Mouse (Mus musculus): Measurements from ENCODE around the gene Slit3.

Slit3 gene

DNA sequence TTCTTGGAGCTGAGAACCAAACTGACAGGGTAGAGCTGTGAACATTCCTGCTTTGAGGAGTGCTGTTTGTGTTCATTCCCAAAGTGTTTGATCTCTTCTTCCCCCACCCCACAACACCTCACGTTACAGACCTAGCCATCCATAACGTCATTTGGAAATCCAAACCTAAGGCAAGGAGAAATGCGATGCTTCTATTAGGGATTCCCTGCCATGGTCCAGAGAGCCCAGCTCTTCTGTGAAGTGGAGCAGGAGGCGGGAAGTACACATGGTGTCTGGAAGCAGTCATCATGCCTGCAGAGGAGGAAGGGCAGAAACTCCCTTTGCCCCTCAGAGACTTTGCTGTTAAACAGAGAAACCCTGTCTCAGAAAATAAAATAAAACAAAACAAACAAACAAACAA is 555.7 kb downstream of the Slit3 start:
- DNase-seq (ENCODE audit: low read depth, low spot score) = no peak

DNA sequence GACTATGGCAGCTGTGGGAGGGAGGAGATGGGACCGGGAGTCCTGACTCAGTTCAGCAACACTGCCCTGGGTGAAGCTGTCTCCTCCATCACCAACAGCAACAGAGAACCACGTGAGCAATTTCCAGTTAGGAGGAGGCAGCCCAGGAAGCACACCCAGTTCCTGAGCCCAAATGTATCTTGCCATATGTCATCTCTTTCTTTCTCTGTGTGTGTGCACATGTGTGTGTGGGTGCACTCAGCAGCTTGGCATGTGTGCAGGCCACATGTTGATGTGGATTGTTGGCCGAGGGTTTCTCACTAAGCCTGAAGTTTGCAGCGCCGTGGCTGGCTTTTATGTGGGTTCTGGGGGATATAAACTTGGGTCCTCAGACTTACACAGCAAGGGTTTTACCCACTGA is 559.0 kb downstream of the Slit3 start:
- no peak for DNase-seq (ENCODE audit: low read depth, low spot score)

DNA sequence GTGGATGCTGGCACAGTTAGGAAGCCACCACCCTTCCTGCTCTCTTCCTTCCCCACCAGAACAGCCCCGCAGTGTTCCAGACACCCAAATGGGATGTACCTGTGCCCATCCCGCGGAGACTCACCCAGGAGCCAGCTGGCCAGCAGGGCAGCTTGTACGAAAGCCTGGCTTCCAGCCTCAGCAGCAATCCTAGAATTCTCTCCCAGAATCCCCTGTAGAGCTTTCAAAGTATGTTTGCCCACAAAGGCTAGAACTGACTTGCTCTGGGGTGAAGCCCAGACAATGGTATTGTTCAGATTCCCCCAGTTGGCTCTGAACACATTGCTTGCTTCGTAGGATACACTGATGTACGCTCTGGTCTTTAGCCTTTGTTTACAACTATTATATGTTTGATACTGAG is 566.3 kb downstream of the Slit3 start:
- no peak for DNase-seq (ENCODE audit: low read depth, low spot score)

DNA sequence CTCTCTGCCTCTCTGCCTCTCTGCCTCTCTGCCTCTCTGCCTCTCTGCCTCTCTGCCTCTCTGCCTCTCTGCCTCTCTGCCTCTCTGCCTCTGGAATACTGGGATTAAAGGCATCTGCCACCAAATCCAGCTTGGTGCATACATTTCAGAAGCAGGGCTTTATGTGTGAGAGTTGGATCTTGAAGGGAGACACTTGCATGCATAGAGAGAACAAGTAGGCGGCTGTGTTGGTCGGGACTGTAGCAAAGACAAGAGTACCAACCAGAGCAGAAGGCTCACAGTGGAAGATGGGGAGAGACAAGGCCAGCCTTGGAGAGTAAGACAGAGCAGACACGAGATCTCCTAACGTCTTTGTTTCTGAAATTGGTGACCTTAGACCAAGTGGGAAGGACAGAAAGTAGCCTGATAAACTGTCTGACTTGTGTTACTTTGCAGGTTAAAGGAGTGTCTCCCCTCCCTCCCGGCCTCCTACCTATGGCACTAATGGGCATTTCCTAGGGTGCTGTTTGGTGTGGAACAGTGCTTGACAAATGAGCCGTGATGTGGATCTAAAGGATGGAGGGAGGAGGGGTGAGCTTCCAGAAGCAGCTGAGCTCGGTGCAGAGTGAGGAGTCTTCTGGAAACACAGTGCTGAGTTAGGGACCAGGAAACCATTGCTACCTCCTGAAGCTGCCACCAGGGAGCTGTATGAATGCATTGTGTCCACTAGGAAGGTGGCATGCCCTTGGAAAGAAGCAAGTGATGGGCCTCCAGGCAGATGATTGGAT is 569.7 kb downstream of the Slit3 start:
- DNase-seq (ENCODE audit: low read depth, low spot score) = no peak

DNA sequence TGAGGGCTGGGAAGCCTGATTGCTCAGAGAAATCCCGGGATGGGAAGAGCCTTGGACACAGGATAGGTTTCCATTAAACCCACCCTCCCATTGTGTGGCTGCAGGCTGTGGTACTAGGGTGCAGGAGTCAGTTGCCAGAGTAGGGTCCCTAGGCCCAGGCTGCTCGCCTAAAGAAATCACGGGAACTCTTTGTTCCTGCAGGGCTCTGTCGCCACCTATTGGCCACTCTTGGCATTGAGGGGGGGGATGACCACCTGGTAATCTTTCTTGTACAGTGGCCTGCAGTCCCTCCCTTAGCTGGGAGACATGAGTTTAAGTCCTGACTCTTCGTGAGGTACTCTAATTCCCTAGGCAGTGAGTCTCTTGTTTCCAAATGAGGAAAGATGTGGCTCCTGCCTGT is 572.1 kb downstream of the Slit3 start:
- peak; percentile 12 for DNase-seq (ENCODE audit: low read depth, low spot score)

DNA sequence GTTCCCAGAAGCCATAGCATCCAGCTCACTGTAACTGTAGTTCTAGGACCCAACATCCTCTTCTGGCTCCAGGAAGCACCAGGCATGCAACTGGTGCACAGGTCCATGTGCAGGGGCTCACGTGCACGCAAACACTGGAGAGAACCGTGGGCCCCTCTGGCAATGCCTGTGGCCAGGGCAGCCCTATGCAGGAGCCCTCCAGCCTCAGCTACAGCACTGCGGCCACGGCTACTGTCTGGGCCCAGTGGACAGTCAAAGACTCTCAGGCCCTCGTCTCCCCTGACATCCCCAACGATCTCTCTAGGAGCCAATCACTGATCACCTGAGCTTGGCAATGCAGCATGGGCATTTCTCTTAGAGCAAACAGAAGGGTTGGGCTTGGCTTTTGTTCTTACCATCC is 572.6 kb downstream of the Slit3 start:
- DNase-seq (ENCODE audit: low read depth, low spot score) = no peak

DNA sequence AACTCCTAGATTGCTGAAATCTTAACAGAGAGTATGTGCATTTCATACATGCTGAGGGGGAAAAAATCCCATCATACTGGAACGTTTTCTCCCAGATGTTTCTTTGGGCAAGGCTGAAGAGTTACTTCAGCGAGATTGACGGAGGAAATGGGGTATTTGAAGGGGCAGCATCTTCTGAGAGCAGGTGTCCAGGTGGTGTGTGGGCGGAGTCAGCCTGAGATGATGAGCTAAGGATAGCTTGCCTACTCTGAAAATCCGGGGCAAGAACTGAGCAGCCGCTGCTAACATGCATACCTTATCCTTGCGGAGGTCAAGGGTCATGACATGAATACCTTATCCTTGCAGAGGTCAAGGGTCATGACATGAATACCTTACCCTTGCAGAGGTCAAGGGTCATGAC is 576.5 kb downstream of the Slit3 start:
- DNase-seq (ENCODE audit: low read depth, low spot score) = no peak

DNA sequence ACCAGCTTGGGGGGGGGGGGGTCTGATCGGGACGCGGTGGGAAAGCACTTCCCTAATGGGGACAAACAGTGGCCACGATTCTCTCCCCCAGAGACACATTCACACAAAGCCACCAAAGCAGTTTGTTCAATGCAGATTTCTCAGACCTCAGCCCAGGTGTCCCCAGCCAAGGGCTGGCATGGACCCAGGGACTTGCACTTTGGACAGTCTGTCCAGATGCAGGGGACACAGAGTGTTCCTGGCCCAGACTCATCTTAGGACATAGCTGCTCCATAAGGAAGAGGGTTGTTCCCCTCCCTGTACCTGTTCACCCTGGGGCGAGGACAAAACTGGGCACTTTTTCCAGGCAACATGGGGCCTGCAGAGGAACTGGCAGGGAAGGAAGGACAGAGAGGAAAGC is 577.9 kb downstream of the Slit3 start:
- no peak for DNase-seq (ENCODE audit: low read depth, low spot score)

DNA sequence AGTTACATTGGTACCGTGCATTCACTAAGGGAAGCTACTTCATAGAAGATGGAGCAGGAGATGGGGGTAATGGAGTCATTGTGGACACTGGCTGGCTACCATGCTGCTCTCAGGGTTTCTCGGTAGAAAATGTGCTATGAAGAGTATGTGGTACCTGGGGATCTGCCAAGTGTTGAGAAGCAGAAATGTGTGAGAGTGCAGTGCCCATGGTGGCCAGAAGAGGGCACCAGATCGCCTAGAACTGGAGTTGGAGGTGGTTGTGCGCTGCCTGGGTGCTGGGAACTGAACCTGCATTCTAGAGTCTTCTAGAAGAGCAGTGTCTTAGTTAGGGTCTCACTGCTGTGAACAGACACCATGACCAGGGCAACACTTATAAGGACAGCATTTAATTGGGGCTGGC is 582.4 kb downstream of the Slit3 start:
- no peak for DNase-seq (ENCODE audit: low read depth, low spot score)

DNA sequence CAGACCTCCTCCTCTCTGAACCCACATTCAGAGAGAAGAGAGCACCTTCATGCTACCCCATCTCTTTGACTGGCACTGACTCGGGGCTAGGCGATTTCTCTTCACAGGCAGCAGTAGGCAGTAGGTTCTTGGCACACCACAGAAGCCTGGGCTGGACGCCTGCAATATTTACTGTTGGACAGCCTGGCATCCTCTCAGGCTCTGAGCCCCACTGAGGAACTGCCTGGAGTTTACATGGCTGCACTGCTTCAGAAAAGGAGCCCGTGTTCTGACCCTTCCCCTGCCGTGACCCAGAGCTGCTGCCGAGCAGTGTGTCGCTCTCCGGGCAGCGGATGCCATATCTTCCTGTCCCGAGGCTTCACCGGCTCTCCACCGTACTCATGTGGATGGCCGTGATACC is 583.4 kb downstream of the Slit3 start:
- DNase-seq (ENCODE audit: low read depth, low spot score) = no peak

DNA sequence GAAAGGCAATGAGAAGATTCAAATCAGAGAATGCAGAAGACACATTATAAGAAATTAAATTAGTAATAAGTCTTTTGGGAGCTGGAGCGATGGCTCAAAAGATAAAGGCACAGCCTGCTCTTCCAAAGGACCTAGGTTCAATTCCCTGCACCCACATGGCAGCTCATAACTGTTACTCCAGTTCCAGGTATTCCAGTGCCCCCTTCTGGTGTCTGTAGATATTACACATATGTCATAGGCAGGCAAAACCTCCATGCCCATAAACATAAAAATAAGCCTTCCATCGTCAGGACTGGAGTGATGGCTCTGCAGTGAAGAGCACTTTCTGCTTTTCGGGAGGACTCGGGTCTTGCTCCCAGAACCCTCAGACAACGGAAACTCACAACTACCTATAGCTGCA is 583.9 kb downstream of the Slit3 start:
- no peak for DNase-seq (ENCODE audit: low read depth, low spot score)

DNA sequence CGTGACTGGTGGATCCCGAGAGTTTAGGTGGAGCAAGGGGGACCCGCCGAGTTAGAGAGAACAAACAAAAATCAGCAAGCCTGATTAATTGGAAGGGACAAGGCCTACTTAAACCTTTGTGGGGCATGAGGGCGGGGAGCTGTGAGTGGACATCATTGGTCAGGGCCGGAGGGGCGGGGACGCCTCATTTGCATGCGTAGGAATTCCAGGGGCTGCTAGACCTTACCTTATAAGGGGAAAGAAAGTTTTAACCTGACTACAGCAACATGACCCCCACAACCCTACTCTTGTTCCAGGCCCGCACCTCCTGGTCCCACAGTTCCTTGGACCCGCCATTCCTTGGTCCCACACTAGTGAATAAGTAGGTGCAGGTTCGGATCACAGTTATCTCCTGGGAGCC is 586.4 kb downstream of the Slit3 start:
- DNase-seq (ENCODE audit: low read depth, low spot score) = no peak

DNA sequence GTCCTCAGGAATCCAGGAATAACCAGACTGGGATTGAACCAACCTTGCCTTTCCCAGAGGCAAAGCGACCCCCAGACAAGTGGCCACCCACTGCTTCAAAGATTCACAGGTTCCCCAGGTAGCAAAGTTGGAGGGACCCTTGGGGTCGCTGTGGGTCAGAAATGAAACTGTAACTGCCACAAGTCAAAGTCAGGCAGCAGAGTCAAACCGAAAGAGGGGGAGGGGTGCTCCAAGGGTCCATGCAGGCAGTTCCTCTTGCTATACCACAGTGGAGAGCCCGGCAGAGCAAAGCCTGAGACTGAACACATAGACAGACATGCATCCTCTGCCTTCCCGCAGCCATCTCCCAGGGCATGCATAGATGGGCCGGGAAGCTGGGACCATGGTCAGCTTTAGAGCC is 590.3 kb downstream of the Slit3 start:
- no peak for DNase-seq (ENCODE audit: low read depth, low spot score)

DNA sequence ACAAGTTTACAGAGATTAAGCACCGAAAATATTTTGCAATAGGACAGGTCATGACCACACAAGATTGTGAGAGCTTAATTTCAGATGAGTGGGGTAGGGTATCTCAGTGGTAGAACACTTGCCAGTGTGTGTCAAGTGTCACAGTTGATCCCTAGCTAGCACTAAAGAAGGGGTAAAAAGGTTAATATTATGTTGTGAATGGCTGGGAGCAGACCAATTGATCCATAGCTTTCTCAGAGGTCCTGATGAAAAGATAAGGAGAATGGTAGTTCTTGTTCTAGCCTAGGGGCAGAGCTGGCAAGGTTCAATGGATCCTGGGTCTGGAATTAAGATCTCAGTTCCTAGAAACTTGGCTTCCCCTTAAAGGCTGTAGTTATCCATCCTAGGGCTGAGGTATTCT is 597.9 kb downstream of the Slit3 start:
- DNase-seq (ENCODE audit: low read depth, low spot score) = no peak

DNA sequence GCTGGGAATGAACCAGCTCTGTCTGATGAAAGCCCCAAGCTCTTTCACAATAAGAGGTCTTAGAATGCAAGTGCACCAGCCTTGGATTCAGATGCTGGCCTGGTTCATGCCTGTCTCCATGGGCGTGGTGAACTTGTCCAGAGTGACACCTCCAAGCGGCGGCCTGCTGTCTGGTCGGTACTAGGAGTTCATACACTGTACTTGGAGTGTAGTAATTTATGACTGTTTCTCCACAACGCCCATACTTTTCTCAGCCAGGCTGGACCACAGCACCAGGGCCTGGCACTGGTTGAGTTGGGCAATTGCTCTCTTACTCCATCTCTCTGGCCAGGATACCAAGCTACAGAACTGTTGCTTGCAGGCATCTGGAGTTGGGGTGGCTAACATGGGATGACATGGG is 602.9 kb downstream of the Slit3 start:
- DNase-seq (ENCODE audit: low read depth, low spot score) = peak; percentile 34

DNA sequence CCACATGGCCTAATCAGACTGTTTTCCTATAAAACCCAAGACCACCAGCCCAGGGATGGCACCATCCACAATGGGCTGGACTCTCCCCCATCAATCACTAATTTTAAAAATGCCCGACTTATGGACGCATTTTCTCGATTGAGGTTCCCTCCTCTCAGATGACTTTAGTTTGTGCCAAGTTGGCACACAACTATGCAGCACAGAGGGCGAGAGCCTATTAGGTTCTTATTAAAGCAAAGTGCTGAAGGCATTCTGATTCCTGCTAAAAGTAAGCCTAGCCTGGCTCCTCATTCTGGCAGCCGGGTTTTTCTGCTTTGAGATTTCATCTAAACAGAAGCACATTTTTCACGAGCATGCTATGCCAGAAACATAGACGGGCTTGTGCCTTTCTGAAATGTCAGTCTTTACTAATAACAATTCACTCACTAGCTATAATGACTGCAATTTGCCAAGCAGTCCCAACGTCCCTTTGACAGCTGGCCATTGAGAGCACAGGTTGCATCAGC is 605.4 kb downstream of the Slit3 start:
- DNase-seq (ENCODE audit: low read depth, low spot score) = no peak

DNA sequence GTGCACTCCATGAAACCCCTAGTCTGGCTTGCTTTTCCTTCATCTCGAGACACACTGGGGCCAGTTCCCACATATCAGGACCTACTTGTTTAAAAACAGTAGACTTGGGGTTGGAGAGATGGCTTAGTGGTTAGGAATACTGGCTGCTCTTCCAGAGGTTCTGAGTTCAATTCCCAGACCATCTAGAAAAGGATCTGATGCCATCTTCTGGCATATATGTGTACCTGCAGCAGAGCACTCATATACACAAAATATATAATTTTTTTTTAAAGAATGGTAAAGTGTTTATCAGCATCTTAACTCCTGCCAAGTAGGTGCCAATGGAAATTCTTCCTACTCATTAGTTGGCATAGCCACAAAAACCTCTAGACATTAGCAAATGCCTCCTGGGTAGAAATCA is 607.2 kb downstream of the Slit3 start:
- no peak for DNase-seq (ENCODE audit: low read depth, low spot score)

DNA sequence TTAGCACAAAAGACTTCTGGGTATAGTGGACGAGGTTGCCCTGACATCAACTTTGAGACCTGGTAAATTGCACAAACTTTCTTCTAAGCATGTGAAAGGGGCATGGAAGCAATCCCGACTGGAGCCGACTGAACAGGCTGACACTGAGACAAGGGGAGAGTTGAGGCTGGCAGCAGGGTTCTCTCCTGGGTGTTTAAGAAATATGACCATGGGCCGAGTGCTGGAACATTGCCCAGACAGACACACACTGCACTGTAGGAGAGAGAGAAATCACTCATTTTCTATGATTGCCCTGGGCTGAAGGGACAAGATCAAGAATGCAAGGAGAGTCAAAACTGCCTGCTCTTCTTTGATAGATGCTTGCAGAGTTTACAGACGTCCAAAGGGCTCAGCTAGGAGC is 608.2 kb downstream of the Slit3 start:
- DNase-seq (ENCODE audit: low read depth, low spot score) = no peak

DNA sequence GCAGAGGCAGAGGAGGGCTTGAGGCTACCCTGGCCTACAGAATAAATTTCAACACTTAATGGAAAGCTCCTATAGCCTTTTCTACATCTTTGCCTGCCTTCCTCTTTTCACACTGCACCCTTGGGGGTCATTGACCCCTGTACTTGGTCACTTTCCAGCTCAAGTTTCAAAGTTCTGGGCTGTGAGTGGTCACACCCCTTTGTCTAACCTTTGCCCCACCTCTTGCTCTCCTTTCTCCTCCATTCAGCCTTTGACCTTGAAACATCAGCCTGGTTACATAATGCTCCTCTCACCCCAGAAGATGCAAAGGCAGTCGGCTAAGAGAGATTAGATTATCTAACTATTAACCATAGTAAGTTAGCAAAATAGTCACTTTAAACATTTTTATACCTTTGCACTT is 611.3 kb downstream of the Slit3 start:
- no peak for DNase-seq (ENCODE audit: low read depth, low spot score)

DNA sequence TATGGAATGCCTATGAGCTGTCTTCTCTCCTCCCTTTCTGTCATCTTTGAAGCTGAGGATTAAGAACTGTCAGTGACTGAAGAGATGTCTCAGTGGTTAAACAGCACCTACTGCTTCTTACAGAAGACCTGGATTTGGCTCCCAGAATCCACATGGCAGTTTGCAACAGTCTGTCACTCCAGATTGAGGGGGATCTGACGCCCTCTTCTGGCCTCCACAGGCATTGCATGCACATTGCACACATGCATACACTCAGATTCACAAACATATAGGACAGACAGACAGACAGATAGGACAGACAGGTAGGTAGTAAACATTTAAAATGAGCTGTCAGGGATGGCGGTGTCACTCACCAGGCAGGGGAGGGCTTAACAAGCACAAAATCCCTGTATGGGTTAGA is 615.8 kb downstream of the Slit3 start:
- no peak for DNase-seq (ENCODE audit: low read depth, low spot score)

DNA sequence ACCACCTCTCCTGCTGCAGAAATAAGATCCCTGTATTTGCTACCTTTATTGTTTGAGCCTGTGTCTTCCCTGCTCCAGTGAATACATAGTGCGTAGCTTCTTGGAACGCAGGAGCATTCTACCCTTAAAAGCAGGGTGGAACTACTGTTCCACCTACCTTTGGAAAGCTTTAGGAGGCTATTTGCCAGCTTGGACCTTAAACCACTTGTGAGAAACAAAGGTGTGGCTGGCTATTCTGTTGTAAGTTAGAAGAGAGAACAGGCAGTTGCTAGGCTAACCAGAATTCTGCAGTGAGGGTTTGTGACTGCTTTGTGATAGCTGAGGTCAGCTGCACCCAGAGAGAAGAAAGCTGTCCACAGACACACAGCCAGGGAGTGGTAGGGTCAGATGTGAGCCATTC is 616.2 kb downstream of the Slit3 start:
- no peak for DNase-seq (ENCODE audit: low read depth, low spot score)

DNA sequence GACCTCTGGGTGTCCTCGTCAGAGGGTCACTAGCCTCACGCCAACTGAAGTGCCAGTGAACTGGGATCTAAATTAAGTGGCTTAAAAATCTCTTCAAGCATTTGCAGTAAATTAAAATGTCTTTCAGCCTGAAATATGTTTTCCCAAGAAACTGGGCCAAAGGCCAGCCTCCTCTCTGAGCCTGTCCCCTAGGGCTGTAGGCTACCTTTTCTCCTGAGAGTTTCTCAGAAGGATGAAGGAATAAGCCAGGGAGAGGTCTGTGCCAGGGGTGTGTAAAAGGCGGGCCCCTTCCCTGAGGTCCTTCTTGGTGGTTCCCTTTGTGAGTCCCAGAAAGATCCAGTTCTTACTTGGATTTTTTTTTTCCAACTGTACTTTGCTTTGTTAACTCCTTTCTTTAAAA is 617.1 kb downstream of the Slit3 start:
- peak; percentile 13 for DNase-seq (ENCODE audit: low read depth, low spot score)

DNA sequence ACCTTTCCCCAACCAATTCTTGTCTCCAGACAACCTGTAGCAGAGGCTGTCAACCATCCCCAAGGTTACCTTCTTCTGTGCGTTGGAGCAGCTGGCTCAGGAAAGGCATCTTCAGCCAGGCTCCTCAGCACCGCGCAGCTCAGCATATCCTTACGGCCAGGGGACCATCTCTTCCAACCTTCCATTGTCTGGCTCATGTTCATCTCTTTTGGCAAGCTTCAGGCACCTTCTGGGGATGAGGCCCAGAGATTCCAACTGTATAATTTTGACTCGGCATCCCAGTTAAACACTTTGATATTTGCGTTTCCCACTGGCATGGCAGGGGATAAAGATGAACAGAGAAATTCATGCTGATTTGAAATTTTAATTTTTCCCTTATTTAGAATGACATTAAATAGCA is 622.6 kb downstream of the Slit3 start:
- DNase-seq (ENCODE audit: low read depth, low spot score) = no peak

DNA sequence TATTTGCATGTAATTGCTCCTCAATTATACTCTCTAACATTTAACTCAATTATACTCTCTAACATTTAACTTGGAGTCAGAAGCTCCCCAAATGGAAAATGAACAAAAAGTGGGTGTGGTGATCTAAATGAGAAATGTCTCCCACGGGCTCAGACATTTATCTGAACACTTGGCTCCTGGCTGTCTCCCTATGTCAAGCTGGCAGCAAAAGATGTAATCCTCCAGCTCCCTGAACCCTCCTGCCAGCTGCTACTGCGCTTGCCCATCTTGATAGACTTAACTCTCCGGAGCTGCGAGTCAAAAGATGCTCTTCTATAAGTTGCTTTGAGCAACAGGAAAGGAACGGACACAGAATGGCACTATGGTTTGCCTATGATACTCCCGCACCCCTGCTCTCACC is 623.5 kb downstream of the Slit3 start:
- DNase-seq (ENCODE audit: low read depth, low spot score) = no peak
